Mouse (Mus musculus) layer of hippocampus, adult 2 months (tissue): ENCODE measurements at regions not wholly inside any gene's neighbourhood (a gene's known extent, or its start where the extent isn't known, plus 50 kb on each side); places are given as distances from the start of the nearest gene placed in this dataset.

Experiments used
- DNase-seq, 2 experiments: peaks; one replicate each; pipeline ENCODE4 v3.0.0; 2022; ENCODE audit warnings: low spot score in 2 of 2
- H3K27ac ChIP-seq: fragments of 200-600 bp; 2 replicates; pipeline ENCODE4 v1.8.1; 2022
- H3K4me3 ChIP-seq: fragments of 200-600 bp; 2 replicates; pipeline ENCODE4 v1.8.1; 2022; ENCODE audit warnings: mild to moderate bottlenecking
- CTCF ChIP-seq: fragments of 200-600 bp; conservative IDR thresholded peaks from 2 replicates; pipeline ENCODE4 v1.8.1; 2022; ENCODE audit warnings: antibody characterized with exemption, mild to moderate bottlenecking, moderate library complexity

- H3K4me3 ChIP-seq = no peak overlapping the region; the same call in 1 of the 2 replicates
- DNase-seq = no peak
- no peak for TF ChIP-seq CTCF
- H3K27ac ChIP-seq = 0 out of 2 replicates have a peak overlapping the region, but pooled peaks have one; percentile 10
These were observed 63.4 kb upstream of the Eya4 start for GRCm38 (mm10) chr10:23413794-23414518.

- peak; percentile 80 for TF ChIP-seq CTCF
- Histone ChIP-seq H3K27ac (no peak overlapping the region), H3K4me3 (no peak overlapping the region)
- no peak for DNase-seq
These were observed 52.9 kb upstream of the Eya4 start for GRCm38 (mm10) chr10:23403351-23403938.
